Mouse (Mus musculus) gastrocnemius, postnatal 25 days (tissue): Measurements from ENCODE around the gene Abt1. TPM values are rescaled to one million over a fixed set of nuclear protein-coding genes. Genes with fewer than 3 reads are reported as not detected.
"Not testable (repeated sequence)": the region's sequence is repeated elsewhere in the genome, so short reads cannot be mapped to it uniquely, and the experiment has no call there.

ENCODE experiments used
- DNase-seq: peaks from one replicate; pipeline ENCODE4 v3.0.0; 2022
- total RNA-seq, 2 experiments: library from RNA; stranded (reverse); gene quantifications; 1 replicate in 1 of 2; 2 replicates in 1 of 2; pipeline ENCODE4 v1.2.3; 2021

Gene Abt1
- total RNA-seq, 2 experiments from 2014 or later, result 2.9 to 3.7 TPM

GRCm38 (mm10) chr13:23422351-23422750 is 1.3 kb downstream of the Abt1 start:
- DNase-seq, result no peak

GRCm38 (mm10) chr13:23412630-23413521 is 10.8 kb downstream of the Abt1 start:
- no peak for DNase-seq

- no peak for DNase-seq
Observed at GRCm38 (mm10) chr13:23412211-23412629, 11.4 kb downstream of the Abt1 start.

GRCm38 (mm10) chr13:23411311-23412210 is 12.1 kb downstream of the Abt1 start:
- no peak for DNase-seq

GRCm38 (mm10) chr13:23410632-23411031 is 13.0 kb downstream of the Abt1 start:
- no peak for DNase-seq

- DNase-seq, result no peak
Observed at GRCm38 (mm10) chr13:23402626-23403025, 21.0 kb downstream of the Abt1 start.

- peak; percentile 40 for DNase-seq
Observed at GRCm38 (mm10) chr13:23401683-23402527, 21.8 kb downstream of the Abt1 start.

- DNase-seq, result no peak
Observed at GRCm38 (mm10) chr13:23400771-23401682, 22.6 kb downstream of the Abt1 start.

GRCm38 (mm10) chr13:23396913-23397312 is 26.8 kb downstream of the Abt1 start:
- DNase-seq, result not testable (repeated sequence)

- no peak for DNase-seq
Observed at GRCm38 (mm10) chr13:23396246-23396703, 27.4 kb downstream of the Abt1 start.

GRCm38 (mm10) chr13:23395301-23396245 is 28.1 kb downstream of the Abt1 start:
- DNase-seq, result no peak

- DNase-seq, result no peak
Observed at GRCm38 (mm10) chr13:23387548-23387947, 36.1 kb downstream of the Abt1 start.

GRCm38 (mm10) chr13:23383127-23383526 is 40.5 kb downstream of the Abt1 start:
- DNase-seq, result no peak

- no peak for DNase-seq
Observed at GRCm38 (mm10) chr13:23372433-23372832, 51.2 kb downstream of the Abt1 start.

- DNase-seq, result no peak
Observed at GRCm38 (mm10) chr13:23370075-23370474, 53.6 kb downstream of the Abt1 start.

- no peak for DNase-seq
Observed at GRCm38 (mm10) chr13:23369421-23369765, 54.3 kb downstream of the Abt1 start.

GRCm38 (mm10) chr13:23368583-23369420 is 54.9 kb downstream of the Abt1 start, which contains the start of gene Zfp322a:
Zfp322a (minus strand) TSS chr13:23369208.
- peak; percentile 97 for DNase-seq
